Mouse (Mus musculus): ENCODE measurements at regions not wholly inside any gene's neighbourhood (a gene's known extent, or its start where the extent isn't known, plus 50 kb on each side); places are given as distances from the start of the nearest gene placed in this dataset.

GRCm38 (mm10) chr11:111280769-111281168, 214.8 kb downstream of the Kcnj2 start:
- DNase-seq (ENCODE audit: low spot score) = no peak

DNA sequence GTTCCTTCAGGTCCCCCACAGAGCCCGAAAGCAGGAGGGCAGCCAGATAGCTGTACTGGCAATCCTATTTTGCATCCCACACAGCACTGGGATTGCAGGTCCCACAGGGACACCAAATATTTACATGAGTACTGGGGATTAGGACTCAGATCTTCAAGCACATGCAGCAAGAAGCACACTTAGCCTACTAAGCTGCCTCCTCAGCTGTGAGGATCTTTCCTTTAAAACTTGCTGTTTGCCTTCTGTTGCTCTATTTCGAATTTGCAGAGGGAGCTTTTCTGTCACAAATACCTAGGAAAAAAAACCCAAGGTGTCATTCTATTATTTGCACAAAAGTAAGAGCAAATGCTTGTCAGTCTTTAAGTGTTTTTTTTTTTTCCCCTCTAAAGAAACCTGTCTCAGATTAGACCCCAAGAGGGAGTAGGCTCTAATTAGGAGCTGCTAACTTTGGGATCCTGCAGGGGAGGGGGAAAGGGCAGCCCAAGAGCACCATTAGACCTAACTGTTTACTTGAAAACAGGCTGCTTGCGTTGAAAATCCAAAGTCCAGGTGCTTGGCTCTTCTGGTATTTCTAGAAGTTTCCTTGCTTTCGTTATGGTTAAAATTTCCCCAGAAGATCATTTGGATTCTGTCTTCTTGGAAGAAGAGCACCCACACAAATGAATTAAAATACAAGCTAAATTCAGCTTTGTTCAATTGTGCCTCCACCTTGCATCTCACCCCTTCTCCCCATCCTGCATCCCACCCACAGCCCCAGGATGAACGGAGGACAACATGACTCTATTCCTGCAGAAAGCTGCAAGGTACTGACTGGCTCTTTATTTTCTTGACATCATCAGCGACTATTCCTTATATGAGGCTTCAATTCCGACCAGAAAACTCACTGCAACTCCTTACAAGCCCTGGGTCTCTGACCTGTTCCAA, 215.5 kb downstream of the Kcnj2 start:
- no peak for DNase-seq (ENCODE audit: low spot score)

GRCm38 (mm10) chr11:111282283-111282682, 216.3 kb downstream of the Kcnj2 start:
- DNase-seq (ENCODE audit: low spot score) = no peak

DNA sequence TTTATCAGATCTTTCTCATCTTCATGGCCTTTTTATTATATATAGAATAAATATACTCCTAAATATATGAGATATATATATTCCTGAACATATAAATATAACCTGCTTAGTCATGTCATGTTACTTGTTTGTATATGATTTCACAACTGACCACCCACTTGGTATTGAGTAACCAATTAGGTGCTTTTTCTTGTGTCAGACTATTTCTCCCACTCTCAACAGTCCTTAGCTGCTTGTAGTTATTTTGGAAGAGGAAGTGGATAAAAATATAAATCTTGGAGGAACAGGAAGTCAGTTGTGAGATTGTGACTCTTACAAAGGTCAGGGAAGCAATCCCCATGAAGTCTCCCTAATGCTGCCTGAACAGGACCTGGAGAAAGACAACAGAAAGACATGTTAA, 224.6 kb downstream of the Kcnj2 start:
- no peak for DNase-seq (ENCODE audit: low spot score)

DNA sequence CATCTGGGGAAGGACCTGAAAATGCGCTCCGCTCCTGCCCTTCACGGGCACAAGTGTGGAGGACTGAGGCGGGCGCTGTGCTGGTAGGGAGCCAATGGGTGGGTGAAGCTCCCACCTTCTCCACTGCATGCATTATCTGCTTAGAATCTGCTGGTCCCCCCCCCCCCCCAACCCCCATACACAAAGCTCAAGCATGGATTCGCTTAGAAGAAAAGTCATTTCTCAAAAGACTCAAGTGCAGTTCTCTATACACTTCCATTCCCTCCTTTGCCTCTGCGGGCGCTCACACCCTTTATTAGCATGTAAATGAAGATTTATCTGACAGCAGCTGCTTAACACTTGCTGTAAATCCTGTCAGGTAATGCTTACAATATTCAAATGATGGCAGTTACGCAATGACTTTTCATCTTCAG, 230.4 kb downstream of the Kcnj2 start:
- DNase-seq (ENCODE audit: low spot score) = no peak

GRCm38 (mm10) chr11:111312802-111313201, 246.8 kb downstream of the Kcnj2 start:
- no peak for DNase-seq (ENCODE audit: low spot score)

DNA sequence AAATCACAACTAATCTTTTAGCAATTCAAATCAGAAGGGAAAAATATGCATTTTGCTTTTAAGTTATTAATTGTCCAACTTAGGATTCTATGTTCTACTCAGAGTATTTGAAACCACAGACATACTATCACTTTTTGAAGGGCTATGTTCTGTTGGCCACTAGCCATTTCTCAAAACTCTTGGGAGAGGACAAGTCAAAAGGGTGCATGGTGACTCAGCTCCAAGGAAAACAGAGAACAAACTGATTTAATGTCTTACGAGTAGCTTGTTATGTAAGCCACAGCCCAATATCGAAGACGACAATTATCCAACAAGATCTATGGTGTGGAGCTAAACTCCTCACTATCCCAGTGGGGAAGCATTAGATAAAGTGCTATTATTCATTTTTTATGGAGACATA, 247.6 kb downstream of the Kcnj2 start:
- DNase-seq (ENCODE audit: low spot score) = no peak

DNA sequence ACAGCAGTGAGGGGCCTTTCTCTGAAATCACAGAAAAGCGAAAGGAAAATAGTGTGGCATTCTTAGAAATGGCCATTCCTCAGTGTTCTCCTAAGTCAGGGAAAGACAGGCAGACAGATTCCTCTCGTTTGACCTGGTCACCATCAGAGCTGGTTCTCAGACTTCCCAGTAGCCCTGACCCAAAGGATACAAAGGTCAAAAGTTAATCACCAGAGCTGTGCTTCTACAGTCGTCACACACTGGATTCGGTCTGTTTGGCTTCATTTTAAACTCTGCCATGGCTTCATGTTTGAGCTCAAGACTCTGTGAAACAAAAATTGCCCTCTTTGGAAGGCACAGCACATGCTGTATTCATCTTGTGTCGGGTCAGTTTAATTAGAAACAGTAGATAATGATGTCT, 255.6 kb downstream of the Kcnj2 start:
- DNase-seq (ENCODE audit: low spot score) = no peak

GRCm38 (mm10) chr11:111324453-111325010, 258.6 kb downstream of the Kcnj2 start:
- DNase-seq (ENCODE audit: low spot score) = no peak

GRCm38 (mm10) chr11:111326915-111327314, 261.0 kb downstream of the Kcnj2 start:
- DNase-seq (ENCODE audit: low spot score) = no peak

GRCm38 (mm10) chr11:111328258-111328657, 262.3 kb downstream of the Kcnj2 start:
- DNase-seq (ENCODE audit: low spot score) = no peak

- no peak for DNase-seq (ENCODE audit: low spot score)
These were observed 265.6 kb downstream of the Kcnj2 start for GRCm38 (mm10) chr11:111331592-111331991.

- DNase-seq (ENCODE audit: low spot score) = no peak
These were observed 267.1 kb downstream of the Kcnj2 start for GRCm38 (mm10) chr11:111333021-111333420.

DNA sequence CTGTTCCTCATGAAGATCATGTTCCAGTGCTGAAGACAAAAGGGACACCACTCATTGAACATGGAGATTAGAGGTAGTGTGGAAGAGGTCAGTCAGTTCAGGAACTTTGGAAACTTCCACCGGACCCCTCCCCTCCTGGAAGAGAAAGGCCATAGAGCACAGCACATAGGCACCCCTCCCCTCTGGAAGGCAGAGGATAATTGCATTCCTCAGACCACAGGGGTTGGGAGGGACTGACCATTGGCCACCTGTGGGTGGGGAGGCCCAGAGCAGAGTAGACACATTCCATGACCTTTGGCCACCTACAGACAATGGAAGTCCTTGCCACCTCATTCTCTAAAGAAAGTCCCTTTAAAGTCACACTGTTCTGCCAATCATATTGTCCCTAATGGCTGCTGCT, 281.6 kb downstream of the Kcnj2 start:
- no peak for DNase-seq (ENCODE audit: low spot score)

DNA sequence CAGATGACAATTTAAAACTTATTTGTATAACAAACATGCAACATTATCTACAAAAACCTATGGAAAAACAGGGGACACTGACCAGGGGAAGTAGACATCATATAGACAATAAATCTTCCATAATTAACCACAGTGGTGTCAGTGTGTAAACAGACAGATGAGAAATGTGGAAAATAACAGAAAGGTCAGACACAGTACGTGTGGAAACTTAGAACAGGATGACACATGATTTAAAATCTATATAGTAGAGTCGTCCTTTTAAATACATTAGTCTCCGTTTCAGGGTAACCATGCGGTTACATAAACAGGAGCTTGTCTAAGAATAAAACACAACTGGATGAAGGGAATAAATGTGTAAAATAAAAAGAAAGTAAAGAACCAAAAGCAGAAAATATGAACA, 284.1 kb downstream of the Kcnj2 start:
- no peak for DNase-seq (ENCODE audit: low spot score)

GRCm38 (mm10) chr11:111363363-111363762, 297.4 kb downstream of the Kcnj2 start:
- DNase-seq (ENCODE audit: low spot score) = no peak

DNA sequence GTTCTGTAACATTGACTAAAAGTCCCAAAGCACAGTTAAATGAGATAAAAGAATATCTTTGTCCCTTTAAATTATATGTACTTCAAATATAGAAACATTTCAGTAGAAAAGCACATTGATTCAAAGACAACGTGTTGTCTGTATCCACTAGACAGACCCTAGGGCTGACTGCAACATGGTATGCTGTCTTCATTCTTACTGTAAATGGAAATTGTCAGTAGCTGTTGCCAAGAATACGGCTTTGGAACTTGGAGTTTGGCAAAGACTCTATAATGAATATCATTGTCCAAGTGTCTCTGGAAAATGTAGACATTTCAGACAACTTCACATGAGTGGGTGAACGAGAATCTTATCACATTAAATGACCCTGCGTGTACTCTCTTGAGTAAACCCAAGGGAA, 311.2 kb downstream of the Kcnj2 start:
- DNase-seq (ENCODE audit: low spot score) = no peak

GRCm38 (mm10) chr11:111379842-111380241, 313.9 kb downstream of the Kcnj2 start:
- no peak for DNase-seq (ENCODE audit: low spot score)

- no peak for DNase-seq (ENCODE audit: low spot score)
These were observed 332.7 kb downstream of the Kcnj2 start for GRCm38 (mm10) chr11:111398706-111399105.

DNA sequence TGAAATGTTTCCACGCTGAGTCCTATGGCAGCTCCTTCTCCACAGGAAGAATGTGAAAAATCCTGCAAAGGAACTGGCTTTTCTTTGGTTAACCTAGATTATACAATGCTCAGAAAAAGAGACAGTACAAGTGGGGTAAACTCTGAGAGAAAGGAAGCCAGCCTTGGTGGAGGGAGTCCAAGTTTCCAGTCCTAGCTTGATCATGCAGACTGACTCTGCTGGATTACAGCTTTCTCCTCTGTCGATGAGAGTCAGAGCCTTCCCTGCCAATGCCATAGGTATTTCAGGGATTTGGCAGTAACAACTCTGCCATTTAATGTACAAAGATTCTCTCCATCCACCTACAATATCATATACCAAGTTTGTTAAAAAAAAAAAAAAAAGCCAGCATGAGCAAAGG, 343.3 kb downstream of the Kcnj2 start:
- DNase-seq (ENCODE audit: low spot score) = no peak

GRCm38 (mm10) chr11:111424871-111425270, 358.9 kb downstream of the Kcnj2 start:
- no peak for DNase-seq (ENCODE audit: low spot score)

- no peak for DNase-seq (ENCODE audit: low spot score)
These were observed 360.8 kb downstream of the Kcnj2 start for GRCm38 (mm10) chr11:111426715-111427114.

DNA sequence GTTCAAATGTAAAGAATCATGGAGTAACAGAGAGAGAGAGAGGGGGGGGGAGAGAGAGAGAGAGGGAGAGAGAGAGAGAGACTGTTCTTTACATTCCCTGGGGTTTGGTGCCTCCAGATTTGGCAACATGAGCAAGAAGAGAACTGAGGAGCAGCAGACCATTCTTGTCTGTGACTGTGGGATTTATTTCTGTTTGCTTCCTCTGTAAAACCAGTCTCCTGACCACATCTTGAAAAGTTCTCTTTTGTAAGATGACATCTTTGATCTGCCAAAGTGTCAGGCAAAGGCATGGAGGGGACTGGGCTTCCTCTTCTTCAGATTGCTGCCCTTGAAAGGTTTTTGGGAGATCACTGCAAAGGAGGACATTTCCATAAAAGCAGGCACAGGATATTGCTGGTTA, 376.3 kb downstream of the Kcnj2 start:
- DNase-seq (ENCODE audit: low spot score) = no peak

All from urinary bladder, adult 2 months (tissue).